Mouse (Mus musculus) small intestine, adult 2 months (tissue): ENCODE data around the gene Ctxn2.

ENCODE experiments used
- CTCF ChIP-seq: fragments of 200-500 bp; IDR thresholded peaks from 2 replicates; pipeline ENCODE4 v1.5.1; 2012; ENCODE audit warnings: low read depth, mild to moderate bottlenecking, control low read depth, inconsistent platforms, low read length, moderate library complexity, mixed read lengths; ENCODE audit not compliant: insufficient replicate concordance, insufficient read length; ENCODE audit errors: extremely low read depth
- POLR2A ChIP-seq: fragments of 200-500 bp; IDR thresholded peaks from 2 replicates; pipeline ENCODE4 v1.6.1; 2012; ENCODE audit warnings: low read depth, mild to moderate bottlenecking, control low read depth, inconsistent platforms, low read length, moderate library complexity

GRCm38 (mm10) chr2:125187904-125188303 is 51.4 kb downstream of the Ctxn2 start:
- TF ChIP-seq CTCF: no peak
- TF ChIP-seq POLR2A: no peak
